Mouse (Mus musculus): ENCODE data around the gene Pbx1. TPM values are rescaled to one million over a fixed set of nuclear protein-coding genes. Genes with fewer than 3 reads are reported as not detected.

The Pbx1 gene
- polyA plus RNA-seq, 1 experiment from 2014 or later = 48.8 TPM

- Histone ChIP-seq H3K9me3 (ENCODE audit: low read depth, low read length) (no peaks in the 10 kb centered on the region), H3K4me3 (ENCODE audit: low read depth, low read length) (no peak overlapping the region), H3K9ac (no peak overlapping the region), H3K4me1 (ENCODE audit: insufficient read depth) (peaks cover 32% of the 10 kb centered on the region), H3K27ac (ENCODE audit: low read depth) (peak overlapping the region; percentile 26; the same call in 1 of the 2 replicates), H3K36me3 (ENCODE audit: insufficient read depth) (no peaks in the 10 kb centered on the region), H3K4me2 (no peak overlapping the region), H3K27me3 (ENCODE audit: insufficient read depth, low read length) (no peaks in the 10 kb centered on the region)
- ATAC-seq (ENCODE audit: insufficient read depth) (no peak), DNase-seq (peak; percentile 61)
- 47% methylated on average over 17 of the region's 17 CpGs for WGBS
- TF ChIP-seq CTCF (IDR thresholded peaks at IDR 0.05; ENCODE audit: low read depth) = no peak
Observed at GRCm38 (mm10) chr1:168215896-168216747, 215.9 kb downstream of the Pbx1 start.

- Histone ChIP-seq H3K9ac (no peak overlapping the region), H3K4me3 (ENCODE audit: low read depth, low read length) (no peak overlapping the region), H3K9me3 (ENCODE audit: low read depth, low read length) (no peaks in the 10 kb centered on the region), H3K27me3 (ENCODE audit: insufficient read depth, low read length) (no peaks in the 10 kb centered on the region), H3K4me1 (ENCODE audit: insufficient read depth) (peaks cover 29% of the 10 kb centered on the region), H3K4me2 (no peak overlapping the region), H3K36me3 (ENCODE audit: insufficient read depth) (no peaks in the 10 kb centered on the region), H3K27ac (ENCODE audit: low read depth) (no peak overlapping the region; the same call in 1 of the 2 replicates)
- WGBS = 37% methylated on average over 6 of the region's 6 CpGs
- ATAC-seq (ENCODE audit: insufficient read depth) (no peak), DNase-seq (peak; percentile 48)
- TF ChIP-seq CTCF (IDR thresholded peaks at IDR 0.05; ENCODE audit: low read depth) = no peak
Observed at GRCm38 (mm10) chr1:168215468-168215867, 216.6 kb downstream of the Pbx1 start.

- H3K9me3 ChIP-seq (ENCODE audit: low read depth, low read length) = no peaks in the 10 kb centered on the region
- peaks cover 7% of the 10 kb centered on the region for H3K36me3 ChIP-seq (ENCODE audit: insufficient read depth)
- no peak overlapping the region for H3K4me3 ChIP-seq (ENCODE audit: low read depth, low read length)
- peaks cover 21% of the 10 kb centered on the region for H3K4me1 ChIP-seq (ENCODE audit: insufficient read depth)
- peak; percentile 95 for TF ChIP-seq CTCF (IDR thresholded peaks at IDR 0.05; ENCODE audit: low read depth)
- ATAC-seq (ENCODE audit: insufficient read depth) = peak; percentile 83
- DNase-seq = peak; percentile 95
- H3K27ac ChIP-seq (ENCODE audit: low read depth) = no peak overlapping the region
- H3K9ac ChIP-seq = peak overlapping the region; percentile 3; the same call in 1 of the 2 replicates
- no peak overlapping the region for H3K4me2 ChIP-seq
- no peaks in the 10 kb centered on the region for H3K27me3 ChIP-seq (ENCODE audit: insufficient read depth, low read length)
- 11% methylated on average over 5 of the region's 5 CpGs for WGBS
Observed at GRCm38 (mm10) chr1:168214040-168214443, 218.0 kb downstream of the Pbx1 start.

DNA sequence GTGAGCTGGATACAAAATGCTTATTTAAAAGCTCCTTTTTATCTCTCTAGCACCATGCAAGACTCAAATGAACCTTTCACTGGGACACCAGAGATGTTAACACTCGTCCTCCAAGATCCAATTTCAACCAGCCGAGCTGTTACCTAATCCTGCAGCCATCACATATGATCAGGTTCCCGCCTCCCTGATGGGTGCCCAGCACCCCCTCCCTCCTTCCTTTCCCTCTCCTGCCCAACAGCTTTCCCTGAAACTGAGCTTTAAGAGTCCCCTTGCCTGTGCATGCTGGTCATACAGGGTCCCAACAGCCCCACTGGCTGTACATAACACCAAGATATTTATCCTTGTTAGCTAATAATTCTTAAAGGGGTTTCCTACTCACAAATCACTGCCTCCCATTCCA, 218.5 kb downstream of the Pbx1 start:
- ATAC-seq (ENCODE audit: insufficient read depth) (peak; percentile 32; the same call in 1 of the 2 replicates), DNase-seq (no peak)
- Histone ChIP-seq H3K9ac (peak overlapping the region; percentile 3; the same call in 1 of the 2 replicates), H3K27me3 (ENCODE audit: insufficient read depth, low read length) (no peaks in the 10 kb centered on the region), H3K4me1 (ENCODE audit: insufficient read depth) (peaks cover 21% of the 10 kb centered on the region), H3K36me3 (ENCODE audit: insufficient read depth) (peaks cover 12% of the 10 kb centered on the region), H3K9me3 (ENCODE audit: low read depth, low read length) (no peaks in the 10 kb centered on the region), H3K4me2 (no peak overlapping the region), H3K4me3 (ENCODE audit: low read depth, low read length) (no peak overlapping the region), H3K27ac (ENCODE audit: low read depth) (no peak overlapping the region)
- no peak for TF ChIP-seq CTCF (IDR thresholded peaks at IDR 0.05; ENCODE audit: low read depth)
- WGBS = 37% methylated on average over 3 of the region's 3 CpGs

GRCm38 (mm10) chr1:168210401-168210800, 221.7 kb downstream of the Pbx1 start:
- Histone ChIP-seq H3K9ac (no peak overlapping the region), H3K4me2 (no peak overlapping the region), H3K36me3 (ENCODE audit: insufficient read depth) (peaks cover 27% of the 10 kb centered on the region), H3K27ac (ENCODE audit: low read depth) (no peak overlapping the region), H3K9me3 (ENCODE audit: low read depth, low read length) (no peaks in the 10 kb centered on the region), H3K4me3 (ENCODE audit: low read depth, low read length) (no peak overlapping the region), H3K4me1 (ENCODE audit: insufficient read depth) (peaks cover 17% of the 10 kb centered on the region), H3K27me3 (ENCODE audit: insufficient read depth, low read length) (no peaks in the 10 kb centered on the region)
- ATAC-seq (ENCODE audit: insufficient read depth) = no peak
- DNase-seq = no peak
- TF ChIP-seq CTCF (IDR thresholded peaks at IDR 0.05; ENCODE audit: low read depth) = no peak
- 90% methylated on average over 5 of the region's 5 CpGs for WGBS

DNA sequence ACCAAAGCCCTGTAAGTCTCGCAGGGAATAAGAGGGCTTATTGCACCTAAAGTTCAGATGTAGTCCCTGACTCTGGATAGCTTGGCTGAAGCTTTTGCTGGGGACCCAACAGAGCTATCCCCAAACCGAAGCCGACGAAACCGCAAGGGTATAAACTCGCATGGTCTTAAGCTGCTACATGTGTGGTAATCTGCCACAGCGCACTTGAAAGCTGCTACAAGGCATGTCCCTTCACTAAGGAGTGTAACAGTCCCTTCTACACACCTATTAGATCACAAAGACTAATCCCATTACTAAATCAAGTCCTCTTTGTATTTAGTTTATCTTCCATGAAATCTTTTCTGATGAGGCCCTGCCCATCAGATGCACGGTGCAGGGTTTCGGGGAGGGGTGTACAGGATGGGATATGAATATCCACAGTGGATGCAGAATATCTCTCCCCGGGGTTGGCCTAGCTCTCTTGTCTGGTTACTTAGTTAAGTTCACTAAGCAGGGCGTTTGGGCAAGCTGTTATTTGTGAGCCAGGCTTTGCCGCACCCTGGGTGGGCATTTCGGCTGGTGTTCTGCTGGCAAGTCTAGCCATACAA, 231.4 kb downstream of the Pbx1 start:
- H3K27me3 ChIP-seq (ENCODE audit: insufficient read depth, low read length) = no peaks in the 10 kb centered on the region
- ATAC-seq (ENCODE audit: insufficient read depth) (no peak), DNase-seq (no peak)
- no peak overlapping the region for H3K4me2 ChIP-seq
- H3K9ac ChIP-seq = no peak overlapping the region
- no peak overlapping the region for H3K27ac ChIP-seq (ENCODE audit: low read depth)
- H3K4me1 ChIP-seq (ENCODE audit: insufficient read depth) = 0 out of 2 replicates have a peak, but pooled peaks cover 6% of the 10 kb centered on the region
- TF ChIP-seq CTCF (IDR thresholded peaks at IDR 0.05; ENCODE audit: low read depth) = no peak
- H3K36me3 ChIP-seq (ENCODE audit: insufficient read depth) = peaks cover 47% of the 10 kb centered on the region
- 91% methylated on average over 13 of the region's 13 CpGs for WGBS
- no peaks in the 10 kb centered on the region for H3K9me3 ChIP-seq (ENCODE audit: low read depth, low read length)
- H3K4me3 ChIP-seq (ENCODE audit: low read depth, low read length) = no peak overlapping the region

DNA sequence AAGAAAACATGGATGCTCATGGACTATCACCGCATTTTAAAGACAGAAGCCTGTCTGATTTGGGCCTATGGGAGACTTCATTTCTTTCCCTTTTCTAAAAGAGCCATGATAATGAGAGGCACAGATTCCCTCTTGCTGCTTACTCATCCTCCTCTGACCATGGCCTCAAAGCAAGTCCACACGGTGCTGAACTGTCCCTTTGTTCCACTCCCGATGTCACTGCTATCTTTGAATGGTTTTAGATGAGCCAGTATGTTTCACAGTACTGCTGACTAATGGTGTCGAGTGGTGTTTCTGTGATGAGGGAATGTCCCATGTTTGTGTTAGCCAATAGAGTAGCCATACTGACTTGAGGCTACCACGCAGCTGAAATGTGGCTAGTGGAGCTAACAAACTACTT, 233.8 kb downstream of the Pbx1 start:
- WGBS = 78% methylated on average over 5 of the region's 5 CpGs
- DNase-seq (no peak), ATAC-seq (ENCODE audit: insufficient read depth) (0 out of 2 replicates have a peak, but pooled peaks have one; percentile 15)
- Histone ChIP-seq H3K9ac (no peak overlapping the region), H3K27ac (ENCODE audit: low read depth) (peak overlapping the region; percentile 39; the same call in 1 of the 2 replicates), H3K27me3 (ENCODE audit: insufficient read depth, low read length) (no peaks in the 10 kb centered on the region), H3K4me1 (ENCODE audit: insufficient read depth) (0 out of 2 replicates have a peak, but pooled peaks cover 6% of the 10 kb centered on the region), H3K4me3 (ENCODE audit: low read depth, low read length) (no peak overlapping the region), H3K36me3 (ENCODE audit: insufficient read depth) (peaks cover 54% of the 10 kb centered on the region), H3K4me2 (no peak overlapping the region), H3K9me3 (ENCODE audit: low read depth, low read length) (no peaks in the 10 kb centered on the region)
- no peak for TF ChIP-seq CTCF (IDR thresholded peaks at IDR 0.05; ENCODE audit: low read depth)

All from lung, embryonic 14.5 days (tissue).